Mouse (Mus musculus) erythroblast, embryonic 14.5 days (primary cell): ENCODE measurements around the gene Klra9.

Experiments used
- GATA1 ChIP-seq: IDR thresholded peaks from 2 replicates; pipeline ENCODE4 v1.6.1; 2012; ENCODE audit warnings: low read length, inconsistent platforms, mixed read lengths
- TAL1 ChIP-seq: IDR thresholded peaks from 3 replicates; pipeline ENCODE4 v1.6.1; 2012; ENCODE audit warnings: low read length, inconsistent platforms, mixed read lengths

DNA sequence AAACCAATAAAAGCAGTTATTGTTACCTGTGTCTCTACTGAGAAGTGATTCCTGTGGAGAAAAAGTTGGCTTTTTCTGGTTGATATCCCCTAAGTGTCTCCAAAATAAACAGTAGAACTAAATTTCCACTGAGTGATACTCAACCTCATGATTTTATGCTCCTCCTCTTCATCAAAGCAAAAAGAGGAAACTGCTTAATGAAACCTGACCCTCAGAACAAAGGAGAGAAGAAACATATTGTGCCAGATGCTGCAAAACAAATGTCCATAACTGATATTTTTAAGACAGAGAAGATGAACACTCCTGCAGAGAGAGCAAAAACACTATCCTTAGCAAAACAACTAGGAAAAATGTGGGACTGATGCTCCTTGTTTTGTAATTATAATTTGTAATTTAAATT, 40.3 kb upstream of the Klra9 start, which contains the start of gene Klra7:
- TF ChIP-seq GATA1 (no peak), TAL1 (no peak)
